Mouse (Mus musculus) B cell, adult 2 months (primary cell): Measurements from ENCODE around the gene Wdr66.

ENCODE experiments used
- DNase-seq, 2 experiments: peaks; one replicate each; pipeline ENCODE4 v3.0.0; 2022

Gene Wdr66

DNA sequence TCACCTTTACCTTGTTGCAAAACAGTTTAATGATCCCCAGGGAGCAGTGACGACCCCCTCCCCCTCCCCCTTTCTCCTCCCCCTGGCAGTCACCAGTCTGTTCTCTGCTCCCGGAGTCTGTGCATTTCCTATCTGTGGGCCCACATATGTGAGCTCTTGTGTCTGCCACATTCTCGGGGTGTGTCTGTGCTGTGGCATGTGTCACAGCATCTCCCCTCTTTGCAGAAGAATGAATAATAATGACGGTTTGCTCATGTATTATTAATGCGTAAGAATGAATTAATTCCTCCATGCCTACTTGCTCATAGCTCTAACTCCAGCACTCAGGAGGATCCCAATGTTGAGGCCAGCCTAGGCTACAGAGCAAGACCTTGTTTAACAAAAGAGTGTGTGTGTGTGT is 21.0 kb downstream of the Wdr66 start:
- no peak for DNase-seq

DNA sequence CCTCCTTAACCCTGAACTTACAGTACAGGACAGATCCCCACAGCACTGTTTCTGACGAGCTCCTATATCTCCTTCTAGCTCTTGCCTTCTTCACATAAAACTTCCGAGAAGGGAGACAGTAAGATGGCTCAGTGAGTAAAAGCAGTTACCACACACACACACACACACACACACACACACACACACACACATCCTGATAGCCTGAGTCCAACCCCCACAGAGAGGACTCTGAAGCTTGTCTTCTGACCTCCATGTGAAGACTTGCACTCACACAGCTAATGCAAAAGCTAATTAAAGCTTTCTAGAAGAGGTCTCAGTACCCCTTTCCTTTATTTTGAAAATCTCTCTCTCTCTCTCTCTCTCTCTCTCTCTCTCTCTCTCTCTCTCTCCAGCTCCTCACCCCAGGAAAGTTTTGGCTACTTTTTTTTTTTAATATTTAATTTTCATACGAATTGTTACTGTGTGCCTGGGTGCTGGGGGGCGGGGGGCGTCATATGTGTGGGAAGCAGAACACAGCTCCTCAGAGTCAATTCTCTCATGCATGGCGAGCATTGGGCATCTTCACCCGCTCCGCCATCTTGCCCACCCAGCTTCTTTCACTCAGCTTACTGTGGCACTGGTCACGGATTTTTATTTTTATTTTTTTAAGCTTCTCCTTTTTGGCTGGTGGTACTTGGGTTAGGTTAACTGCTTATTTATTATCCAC is 24.9 kb downstream of the Wdr66 start:
- DNase-seq = no peak

DNA sequence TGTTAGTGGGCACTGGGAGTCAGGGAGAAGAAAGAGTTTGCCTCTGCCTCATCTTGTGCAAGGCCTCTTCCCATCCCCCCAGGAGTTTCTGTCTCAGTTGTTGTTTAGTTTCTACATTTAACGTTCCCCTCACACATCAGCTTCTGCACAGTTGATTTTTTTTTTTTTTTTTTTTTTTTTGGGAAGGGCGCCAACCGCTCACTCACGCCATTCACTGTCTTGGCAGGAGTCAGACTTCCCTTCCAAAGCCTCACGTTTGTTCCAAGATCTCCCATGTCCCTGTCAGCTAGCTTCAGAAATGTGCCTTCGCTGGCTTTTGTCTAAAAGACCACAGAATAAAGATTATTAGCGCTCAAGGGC is 25.4 kb downstream of the Wdr66 start:
- DNase-seq = no peak

DNA sequence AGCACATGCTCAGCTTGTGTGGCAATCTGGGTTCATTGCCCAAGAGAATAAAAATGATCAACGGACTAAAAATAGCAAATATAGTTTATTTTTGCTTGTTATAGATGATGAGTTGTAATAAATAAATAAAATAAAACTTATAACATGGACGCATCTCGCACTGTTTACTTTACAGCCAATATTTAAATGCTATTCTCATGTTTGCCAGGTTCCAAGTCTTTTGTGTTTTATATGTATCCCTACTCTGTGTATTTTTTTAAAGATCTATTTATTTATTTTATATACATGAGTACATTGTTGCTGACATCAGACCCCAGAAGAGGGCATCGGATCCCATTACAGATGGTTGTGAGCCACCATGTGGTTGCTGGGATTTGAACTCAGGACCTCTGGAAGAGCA is 25.8 kb downstream of the Wdr66 start:
- no peak for DNase-seq

DNA sequence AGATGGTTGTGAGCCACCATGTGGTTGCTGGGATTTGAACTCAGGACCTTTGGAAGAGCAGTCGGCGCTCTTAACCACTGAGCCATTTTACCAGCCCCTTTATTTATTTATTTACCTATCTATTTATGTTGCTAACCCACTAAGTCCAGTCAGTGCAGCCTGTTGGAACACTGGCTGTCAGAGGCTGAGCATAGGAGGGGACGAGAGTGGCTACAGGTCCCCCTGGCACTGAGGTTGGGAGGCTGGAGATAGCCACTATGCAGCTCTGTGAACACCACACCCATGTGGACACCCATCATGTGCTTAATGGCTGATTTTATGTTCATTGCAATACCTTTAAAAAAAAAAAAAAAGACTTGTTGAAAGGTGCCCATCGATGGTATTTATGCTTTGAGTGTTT is 27.3 kb downstream of the Wdr66 start:
- DNase-seq = no peak

DNA sequence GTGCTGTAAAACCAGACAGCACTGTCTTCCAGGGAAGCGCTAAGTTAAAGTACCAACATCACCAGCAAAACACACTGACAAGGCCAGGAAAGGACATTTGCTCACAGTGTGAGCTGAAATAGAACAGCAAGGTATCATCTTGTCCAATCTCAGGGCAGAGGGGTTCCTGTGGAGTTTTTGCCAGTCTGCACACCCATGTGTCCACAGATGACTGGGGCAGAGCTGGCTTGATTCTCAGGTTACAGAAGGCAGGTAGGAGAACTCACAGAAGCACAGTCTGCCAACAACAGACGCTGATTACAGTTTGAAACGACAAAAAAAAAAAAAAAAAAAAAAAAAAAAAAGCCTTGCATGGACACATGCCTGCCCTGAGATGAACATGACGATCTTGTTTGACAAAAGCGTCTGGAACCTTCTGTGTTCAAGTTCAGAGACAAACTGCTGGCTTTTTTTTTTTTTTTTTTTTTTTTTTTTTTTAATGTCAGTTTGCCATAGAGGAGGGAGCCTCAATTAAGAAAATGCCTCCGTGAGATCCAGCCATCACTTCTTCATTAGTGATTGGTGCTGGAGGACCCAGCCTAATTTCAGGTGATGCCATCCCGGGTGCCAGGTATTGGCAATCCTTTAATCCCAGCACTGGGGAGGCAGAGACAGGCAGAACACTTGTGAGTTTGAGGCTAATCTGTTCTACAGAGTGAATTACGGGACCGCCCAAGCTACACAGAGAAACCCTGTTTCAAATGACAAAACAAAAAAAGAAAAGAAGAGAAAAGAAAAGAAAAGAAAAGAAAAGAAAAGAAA is 29.6 kb downstream of the Wdr66 start:
- no peak for DNase-seq

DNA sequence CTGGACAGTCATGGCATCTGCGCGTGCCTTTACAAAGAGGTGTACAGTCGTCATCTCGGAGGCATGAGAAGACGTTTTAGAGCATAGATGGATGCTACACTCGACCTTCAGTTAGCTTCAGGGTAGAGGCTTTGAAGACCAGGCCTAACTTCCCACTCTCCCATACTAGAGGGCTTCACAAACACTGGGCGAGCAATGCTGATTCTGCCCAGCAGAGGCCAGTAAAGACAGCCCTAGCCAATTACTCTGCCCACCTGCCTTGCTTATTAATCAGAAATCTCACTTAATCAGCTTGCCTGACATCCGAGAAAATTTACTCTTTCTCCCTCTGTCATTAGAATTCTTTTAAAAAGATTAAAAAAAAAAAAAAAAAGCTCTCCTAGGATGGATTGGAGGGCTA is 33.3 kb downstream of the Wdr66 start:
- DNase-seq = peak; percentile 34 to 48

DNA sequence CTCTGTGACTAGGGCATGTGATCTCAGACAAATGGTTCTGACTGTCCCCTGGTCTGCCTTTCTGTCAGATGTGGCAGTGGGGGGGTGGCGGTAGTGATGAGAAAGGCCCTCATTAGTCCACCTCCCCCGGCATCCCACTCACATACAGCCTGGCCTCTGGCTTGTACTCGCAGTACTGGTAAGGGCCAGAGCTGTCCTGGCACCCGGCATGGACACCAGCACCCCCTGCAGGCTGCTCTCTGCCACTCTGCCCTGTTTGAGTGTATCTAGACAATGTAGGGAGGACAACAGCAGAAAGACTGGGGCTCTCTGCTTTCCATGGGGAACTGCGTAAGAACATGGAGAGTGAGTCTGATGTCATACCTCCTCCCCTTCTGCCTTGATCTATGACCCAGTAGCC is 36.2 kb downstream of the Wdr66 start:
- DNase-seq = peak in 1 of 2 experiments; percentile 23

DNA sequence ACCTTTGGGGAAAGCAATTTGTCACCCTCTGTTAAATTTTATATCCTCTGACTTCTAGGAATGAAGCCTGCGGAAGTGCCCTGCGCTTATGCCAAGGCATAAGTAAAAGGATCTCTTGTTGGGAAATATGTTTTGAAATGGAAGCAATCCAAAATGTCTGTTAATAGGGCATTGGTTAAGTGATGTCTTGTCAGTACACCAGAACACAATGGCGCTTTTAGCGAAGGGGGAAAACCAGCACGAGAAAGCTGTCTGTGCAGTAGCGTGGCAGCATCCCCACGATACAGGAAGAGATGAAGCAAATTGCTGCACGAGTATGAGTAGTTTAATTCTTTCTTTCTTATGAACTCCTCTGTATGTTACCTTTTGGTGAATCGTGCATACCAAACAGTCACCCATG is 42.8 kb downstream of the Wdr66 start:
- DNase-seq = no peak

DNA sequence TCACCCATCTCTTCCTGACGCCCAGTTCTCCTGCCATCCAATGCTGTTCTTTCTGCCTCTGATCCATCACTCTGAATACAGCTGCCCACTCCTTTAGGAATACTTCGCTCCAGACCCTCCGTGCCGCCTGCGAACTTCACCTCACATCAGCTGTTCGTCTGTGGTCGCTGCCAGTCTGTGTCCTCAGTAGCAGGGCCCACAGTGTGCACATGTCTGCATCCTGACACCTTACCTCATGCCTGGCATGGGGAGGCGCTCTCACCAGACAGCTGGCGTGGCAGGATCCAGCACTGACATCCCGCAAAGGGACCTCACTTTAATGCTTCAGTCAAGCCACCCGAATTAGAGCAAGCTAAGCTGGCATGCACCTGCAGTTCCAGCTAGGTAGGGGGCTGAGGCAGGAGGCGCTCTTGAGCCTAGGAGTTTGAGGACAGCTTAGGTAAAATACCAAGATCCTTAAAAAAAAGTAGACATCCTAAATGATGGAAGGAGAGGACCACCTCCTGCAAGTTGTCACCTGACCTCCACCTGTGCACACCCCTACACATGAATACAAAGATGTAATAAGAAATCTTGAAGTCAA is 44.4 kb downstream of the Wdr66 start:
- peak; percentile 55 to 62 for DNase-seq

DNA sequence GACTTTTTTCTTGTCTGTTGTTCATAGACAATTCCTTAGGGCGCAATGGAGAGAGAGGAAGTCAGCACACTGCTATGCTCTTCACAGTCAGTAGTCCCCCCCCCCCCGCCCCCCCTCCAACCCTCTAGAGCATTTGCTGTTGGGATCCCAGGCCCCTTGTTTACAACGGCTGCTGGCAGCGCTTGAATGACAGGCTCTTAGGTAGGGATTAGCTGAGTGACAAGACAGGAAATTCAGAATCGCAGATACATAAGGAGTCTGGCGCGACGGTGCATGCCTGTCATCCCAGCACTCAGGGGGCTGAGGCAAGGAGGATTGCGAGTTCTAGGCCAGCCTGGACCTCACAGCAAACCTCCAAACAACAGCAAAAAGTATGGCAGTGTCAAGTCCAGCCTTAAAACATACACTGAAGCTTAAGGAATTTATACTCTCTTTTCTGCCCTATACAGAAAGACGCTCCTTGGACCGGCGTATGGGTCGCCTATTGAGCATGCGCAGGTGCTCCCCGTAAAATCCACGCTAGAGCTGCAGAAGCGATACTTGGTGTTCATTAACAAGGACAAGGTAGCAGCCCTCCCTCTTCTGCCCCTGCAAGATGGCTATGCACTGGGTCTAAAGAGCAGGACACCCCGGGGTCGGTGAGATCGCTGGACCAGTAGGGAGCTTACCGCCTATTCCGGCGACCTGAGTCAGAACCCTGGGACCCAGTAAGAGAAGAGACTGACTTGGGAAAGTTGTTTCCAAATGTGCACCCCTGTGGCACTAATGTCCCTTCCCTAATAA is 45.3 kb downstream of the Wdr66 start:
- no peak for DNase-seq

DNA sequence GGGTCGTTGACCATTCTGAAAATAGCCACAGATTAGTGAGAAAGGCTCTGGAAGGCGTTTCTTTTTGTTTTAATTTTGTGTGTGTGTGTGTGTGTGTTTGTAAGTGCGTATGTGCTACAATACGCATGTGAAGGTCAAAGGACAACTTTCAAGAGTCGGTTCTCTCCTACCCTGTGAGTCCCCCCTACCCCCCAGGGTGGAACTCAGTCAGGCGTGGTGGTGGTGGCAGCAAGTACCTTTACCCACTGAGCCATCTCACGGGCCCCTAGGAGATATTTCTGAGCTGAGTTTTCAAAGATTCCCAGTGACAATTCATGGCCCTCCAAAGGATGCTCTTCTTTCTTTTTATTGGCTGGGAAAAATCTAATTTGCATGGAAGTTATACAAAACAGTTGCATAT is 45.9 kb downstream of the Wdr66 start:
- no peak for DNase-seq

DNA sequence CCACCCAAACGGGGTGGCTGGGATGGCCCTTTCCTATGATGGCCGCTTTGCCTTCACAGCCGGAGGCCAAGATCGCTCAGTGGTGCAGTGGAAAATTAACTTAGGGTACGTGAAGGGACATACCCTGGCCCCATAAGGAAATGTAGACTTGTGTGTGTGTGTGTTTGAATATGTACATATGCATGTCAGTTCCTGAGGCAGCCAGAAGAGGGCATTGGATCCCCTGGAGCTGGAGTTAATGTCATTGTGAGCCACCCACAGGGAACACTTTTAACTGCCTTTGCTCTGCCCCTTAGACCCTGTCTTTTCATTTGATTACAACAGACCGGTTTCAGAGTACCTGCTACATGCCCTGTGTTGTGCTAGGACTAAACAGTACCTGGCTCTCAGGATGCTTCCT is 46.6 kb downstream of the Wdr66 start:
- DNase-seq = peak; percentile 34 to 36

DNA sequence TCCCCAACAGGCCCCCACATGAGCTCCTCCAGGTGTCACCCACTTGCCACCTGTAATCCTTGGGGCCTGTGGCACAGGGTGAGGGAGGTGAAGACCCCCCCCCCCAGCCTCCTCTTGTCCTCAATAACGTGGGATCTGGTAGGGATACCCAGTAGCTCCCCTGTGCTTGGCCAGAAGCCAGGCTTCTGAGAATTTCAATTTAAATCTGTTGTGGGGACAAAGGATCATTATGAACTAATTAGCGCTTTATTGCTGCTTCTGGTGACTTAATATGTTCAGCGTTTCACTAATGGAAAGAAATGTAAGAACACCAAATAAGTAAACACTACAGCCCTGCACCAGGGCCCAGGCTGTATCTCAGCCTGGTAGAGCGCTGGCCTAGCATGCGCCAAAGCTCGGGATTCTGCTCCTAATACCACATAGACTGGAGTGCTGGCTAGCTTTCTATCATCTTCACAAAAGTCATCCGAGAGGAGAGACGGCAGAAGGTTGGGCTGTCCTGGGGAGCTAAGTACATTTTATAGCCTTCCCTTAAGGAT is 48.7 kb downstream of the Wdr66 start:
- no peak for DNase-seq

DNA sequence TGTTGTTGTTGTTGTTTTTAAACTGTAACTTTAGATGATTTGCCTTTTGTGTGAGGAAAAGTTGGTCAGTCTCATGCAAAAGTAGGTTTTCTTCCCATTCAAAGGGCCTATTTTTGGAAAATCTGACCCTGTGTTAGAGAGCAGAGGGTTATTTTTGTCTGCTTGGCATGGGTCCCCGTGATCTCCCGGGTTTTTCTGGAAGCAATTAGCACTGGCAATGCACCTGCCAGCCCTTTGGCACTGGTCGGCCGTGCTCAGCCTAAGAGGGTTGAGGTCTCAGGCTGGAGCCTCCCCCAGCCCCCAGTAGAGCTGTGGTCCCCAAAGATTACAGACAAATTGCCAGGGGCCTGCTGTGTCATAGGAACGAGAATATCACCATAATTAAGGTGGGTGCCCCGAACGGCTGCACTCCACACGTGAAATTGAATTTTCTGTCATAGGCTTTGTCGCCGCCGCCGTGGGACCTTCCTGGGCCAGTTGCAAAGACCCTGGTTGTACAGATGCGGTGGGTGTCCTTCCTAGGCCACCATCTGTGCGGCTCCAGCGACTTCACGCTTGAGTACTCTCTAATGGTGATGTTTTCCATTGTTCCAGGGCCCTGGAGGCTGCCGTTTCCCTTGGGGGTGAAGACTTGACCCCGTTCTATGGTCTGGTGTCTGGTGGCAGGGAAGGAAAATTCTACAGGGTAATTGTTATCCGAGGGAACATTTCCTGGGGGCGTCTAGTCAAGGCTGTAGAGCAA is 50.0 kb downstream of the Wdr66 start:
- no peak for DNase-seq

DNA sequence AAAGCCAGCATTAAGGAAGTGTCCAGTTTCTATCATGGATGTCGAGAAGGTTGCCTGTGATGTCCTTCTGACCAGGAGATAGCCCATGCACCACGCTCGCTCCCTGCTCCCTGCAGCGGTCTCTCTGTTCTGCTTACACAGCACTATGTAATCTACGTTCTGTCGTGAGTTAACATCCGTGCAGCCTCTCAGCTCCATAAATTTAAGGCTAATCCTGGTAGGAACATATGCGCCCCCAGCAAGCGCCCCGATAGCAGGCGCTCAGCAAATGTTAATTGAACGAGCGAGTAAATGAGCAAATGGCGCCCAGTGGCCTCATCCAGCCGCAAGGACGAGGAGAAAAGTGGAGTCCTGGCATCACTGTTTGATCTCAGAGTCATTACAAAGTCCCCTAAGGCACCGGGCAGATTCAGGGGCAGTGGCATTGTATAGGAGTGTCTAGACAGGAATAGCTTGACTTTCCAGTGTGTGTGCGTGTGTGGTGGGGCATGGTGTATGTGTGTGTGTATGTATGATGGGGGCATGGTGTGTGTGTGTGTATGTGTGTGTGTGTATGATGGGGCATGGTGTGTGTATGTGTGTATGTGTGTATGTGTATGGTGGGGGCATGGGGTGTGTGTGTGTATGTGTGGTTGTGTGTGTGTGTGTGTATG is 55.9 kb downstream of the Wdr66 start:
- no peak for DNase-seq

DNA sequence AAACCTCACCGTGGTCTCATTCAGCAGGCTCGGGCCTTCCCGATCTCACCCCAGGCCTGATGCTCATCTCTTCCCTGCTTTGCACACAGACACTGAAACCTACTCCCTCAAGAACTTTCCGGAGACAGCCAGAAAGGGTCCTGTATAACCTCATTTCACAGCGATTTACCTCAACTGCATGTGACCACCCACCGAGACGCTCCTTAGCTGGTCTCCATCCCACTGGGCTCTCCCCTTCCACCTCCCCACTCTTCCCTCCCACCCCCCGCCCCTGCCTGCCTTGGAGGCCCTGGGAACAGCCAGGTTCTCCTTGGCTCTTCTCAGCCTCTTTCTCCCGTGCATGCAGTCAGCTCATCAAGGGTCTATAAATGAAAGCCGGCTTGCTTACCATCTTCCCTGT is 57.9 kb downstream of the Wdr66 start:
- DNase-seq = no peak

DNA sequence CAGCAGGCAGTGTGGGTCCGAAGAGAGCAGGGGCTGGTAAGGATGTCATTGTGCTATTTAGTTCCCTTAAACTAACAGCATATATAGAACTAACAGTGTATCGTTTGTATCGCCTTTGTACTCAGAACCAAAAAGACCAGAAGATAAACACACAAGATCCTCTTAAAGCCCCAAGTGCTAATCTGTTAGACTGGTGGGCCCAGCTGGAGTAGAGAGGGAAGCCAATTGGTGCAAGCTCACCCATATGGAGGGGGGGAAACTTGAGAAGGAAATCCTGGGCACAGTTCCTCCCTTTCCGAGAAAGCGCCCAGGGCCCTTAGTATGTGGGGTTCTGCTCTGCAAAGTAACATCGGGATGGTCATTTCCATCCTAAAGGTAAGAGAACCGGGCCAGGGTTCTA is 58.3 kb downstream of the Wdr66 start:
- DNase-seq = no peak

DNA sequence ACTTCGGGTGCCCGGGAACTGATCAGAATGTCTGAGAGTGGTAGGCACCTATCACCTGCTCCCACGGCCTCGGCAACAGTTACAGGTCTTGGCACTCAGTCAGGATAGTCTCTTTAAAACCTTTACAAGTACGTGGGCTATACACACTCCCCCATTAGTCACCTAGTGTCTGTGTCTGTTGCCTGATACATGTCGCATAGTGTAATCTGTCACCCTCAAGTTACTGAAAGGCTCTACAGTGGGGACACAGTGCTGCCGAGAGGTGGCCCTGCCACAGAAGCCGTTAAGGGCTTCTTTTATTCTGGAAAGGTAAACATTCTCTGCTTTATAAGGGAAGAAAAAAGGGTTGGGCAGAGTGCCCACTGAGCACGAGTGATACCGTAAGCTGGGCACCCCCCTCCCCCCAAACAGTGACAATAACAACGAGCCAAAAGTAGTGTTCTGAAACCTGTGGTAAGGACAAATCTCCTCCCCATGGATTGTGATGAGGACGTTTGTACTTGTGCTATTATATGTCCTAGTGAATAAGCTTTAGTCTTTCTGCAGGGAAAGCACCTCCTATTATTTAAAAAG is 61.2 kb downstream of the Wdr66 start:
- DNase-seq = no peak

DNA sequence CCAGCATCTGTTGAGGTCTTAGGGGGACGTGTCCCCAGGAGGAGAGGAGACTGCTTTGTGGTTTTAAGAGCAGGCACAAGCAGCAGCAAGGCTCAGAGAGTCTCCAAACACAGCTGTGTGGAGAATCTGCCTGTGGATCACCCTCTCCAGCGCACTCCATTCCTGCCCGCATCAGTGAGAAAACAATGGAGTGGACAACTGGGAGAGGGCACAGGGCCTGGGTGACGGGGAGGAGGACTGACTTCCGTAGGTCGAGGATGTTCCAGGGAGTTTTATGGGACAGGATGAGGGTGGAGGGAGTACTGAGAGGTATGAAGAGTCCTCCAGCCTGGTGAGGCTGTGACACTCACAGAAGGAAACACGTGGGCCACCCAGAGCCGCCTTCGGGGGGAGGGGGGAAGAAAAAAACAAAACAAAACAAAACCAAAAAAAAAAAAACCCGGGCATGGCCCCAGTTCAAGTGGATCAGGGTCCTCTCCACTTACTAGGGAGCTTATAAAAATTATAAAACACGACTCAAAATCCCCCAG is 62.0 kb downstream of the Wdr66 start:
- peak; percentile 44 to 51 for DNase-seq

DNA sequence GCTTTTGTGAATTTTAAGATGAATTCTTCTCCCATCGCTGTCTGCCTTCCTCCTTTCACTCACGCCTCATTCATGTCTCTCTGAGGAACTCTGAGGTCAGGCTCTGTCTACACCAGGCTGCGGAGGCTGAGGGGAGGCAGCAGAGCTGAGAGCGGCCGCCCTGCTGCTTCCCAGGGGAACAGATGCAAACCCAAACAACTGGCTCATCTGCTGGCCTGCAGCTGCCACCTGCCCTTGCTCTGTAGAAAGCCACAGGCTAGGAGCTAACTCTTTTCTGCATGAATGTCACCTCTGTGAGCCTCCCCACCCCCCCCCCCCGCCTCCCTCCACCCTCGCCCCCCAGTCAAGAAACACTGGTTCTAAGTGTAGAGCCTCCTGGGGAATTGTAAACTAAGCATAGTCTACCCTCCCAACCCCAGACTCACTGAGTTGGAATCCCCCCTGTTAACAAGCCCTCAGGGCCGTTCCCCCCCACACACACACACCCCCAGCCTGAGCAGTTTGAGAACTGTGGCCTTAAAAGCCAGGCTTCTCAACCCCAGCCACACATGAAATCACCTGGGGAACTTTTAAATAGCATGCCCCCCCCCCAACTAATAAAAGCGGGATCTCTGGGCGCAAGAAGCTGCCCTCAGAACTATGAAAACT is 63.4 kb downstream of the Wdr66 start:
- DNase-seq = peak; percentile 58 to 59
